Mouse (Mus musculus) right cerebral cortex, postnatal 36 days (tissue): ENCODE measurements around the gene 1700024P04Rik.
"Not testable (repeated sequence)": the region's sequence is repeated elsewhere in the genome, so short reads cannot be mapped to it uniquely, and the experiment has no call there.

Source experiments
- DNase-seq, 2 experiments: peaks; one replicate each; pipeline ENCODE4 v3.0.0; 2022; ENCODE audit warnings: low spot score in 2 of 2, mixed read lengths in 1 of 2

The 1700024P04Rik gene

GRCm38 (mm10) chr13:98984465-98984864 is at the start of gene 1700024P04Rik:
TSS of gene 1700024P04Rik (minus strand) at chr13:98984565.
- DNase-seq = no peak

DNA sequence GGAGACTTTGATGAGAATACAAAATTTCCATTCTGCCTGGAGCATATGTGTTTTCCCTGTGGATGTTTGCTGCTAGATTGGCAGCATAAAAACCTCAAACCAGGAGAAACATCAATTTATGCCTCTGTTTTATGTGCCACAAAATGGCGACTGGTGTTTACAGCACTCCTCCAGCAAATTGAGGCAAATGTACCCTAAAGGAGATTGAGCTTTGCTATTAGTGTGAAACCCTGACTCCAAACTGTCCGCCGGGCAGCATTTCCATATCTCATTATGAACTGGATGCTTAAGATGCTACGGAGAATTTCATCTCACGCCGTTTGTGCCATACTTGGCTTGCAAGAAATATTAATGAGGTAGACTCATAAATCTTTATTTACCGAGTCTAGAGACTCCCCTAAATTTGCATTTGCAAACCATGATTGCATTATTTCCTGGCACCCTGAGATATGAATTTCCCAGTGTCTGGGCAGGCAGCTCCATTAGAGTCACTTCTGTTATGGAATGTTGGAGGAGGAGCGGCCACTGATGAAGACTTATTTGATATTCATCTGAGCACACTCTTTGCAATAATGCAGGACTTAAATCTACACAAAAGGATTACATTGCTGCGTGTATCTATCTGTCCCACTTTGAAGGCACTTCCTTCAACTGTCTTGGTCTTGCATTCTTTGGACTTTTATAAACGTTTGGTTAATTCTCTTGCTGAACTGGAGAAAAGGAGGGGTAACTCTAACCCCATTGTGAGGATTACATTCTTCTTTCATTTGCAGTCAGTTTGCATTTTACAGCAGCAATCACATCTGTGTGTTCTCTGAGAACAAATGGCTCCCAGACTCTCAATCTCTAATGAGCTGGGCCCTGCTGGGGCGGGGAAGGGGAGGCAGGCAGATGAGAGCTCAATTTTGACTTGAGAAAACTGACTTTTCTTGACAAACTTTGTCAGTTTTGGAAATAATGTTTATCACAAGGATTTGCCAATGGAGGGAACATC is 47.2 kb upstream of the 1700024P04Rik start:
- DNase-seq = no peak

GRCm38 (mm10) chr13:99030579-99031200 is 46.3 kb upstream of the 1700024P04Rik start:
- no peak for DNase-seq

DNA sequence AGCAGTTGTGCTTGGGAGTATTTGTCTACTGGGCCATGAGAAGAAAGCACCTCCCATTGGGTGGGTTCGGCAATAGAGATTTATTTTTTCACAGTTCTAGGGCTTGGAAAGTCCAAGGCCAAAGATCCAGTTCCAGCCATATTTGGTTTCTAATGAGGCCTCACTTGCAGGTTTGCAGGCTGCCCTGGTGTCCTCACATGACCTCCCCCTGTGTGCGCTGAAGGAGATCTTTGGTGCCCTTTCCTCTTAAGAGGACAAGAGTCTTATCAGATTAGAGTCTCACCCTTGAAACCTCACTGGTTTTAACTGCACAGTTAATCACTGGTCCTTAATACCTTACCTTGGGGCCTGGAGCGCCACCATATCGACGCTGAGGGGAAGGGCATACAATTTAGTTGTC is 40.9 kb upstream of the 1700024P04Rik start:
- no peak for DNase-seq

GRCm38 (mm10) chr13:99022036-99022435 is 37.7 kb upstream of the 1700024P04Rik start:
- DNase-seq = no peak

GRCm38 (mm10) chr13:99021181-99021580 is 36.8 kb upstream of the 1700024P04Rik start:
- DNase-seq = no peak

GRCm38 (mm10) chr13:99019831-99020669 is 35.7 kb upstream of the 1700024P04Rik start:
- no peak for DNase-seq

DNA sequence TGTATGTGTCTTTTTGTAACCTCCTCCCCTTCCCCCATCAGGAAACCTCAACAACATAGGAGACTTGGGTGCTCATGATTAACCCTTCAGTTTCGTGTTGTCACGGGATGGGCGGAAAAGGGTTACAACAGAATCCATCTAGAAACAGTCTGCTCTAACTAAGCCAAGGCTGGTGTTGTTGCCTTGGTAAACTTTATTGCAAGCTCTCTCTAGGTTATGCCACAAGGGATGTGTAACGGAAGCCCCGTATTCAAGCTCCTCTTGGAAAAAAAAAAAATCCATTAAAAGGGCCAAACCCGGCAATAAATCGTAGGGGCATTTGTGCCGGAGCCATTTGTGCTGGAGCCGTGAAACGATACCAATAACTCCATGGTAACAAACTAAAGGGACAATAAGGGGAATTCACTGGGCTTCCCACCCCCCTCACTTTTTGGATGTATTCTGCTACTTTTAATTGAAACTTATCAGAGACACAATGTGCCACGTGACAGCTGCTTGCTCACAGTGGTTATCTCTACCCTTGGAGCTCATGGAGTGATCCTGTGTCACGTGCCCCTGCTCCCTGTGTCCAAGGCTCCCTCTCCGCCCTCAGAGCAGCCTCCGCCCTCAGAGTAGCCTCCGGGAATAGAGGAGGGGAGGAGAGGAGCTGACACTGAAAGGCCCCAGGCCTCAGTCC is 34.3 kb upstream of the 1700024P04Rik start:
- DNase-seq = no peak

DNA sequence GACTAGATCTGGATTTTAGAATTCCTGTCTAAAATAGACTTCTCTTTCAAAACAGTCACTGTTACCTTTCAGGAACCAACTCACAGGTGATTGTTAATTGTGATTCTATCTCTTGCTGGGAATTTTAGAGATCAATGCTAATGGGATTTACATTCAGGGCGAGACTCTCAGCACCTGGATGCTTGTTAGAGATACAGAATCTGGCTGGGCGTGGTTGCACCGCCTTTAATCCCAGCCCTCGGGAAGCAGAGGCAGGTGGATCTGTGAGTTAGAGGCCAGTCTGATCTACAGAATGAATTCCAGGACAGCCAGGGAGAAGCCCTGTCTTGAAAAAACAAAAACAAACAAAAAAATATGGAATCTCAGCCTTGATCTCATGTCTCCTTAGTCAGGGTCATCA is 32.3 kb upstream of the 1700024P04Rik start:
- DNase-seq = no peak

GRCm38 (mm10) chr13:99012891-99013290 is 28.5 kb upstream of the 1700024P04Rik start:
- no peak for DNase-seq

DNA sequence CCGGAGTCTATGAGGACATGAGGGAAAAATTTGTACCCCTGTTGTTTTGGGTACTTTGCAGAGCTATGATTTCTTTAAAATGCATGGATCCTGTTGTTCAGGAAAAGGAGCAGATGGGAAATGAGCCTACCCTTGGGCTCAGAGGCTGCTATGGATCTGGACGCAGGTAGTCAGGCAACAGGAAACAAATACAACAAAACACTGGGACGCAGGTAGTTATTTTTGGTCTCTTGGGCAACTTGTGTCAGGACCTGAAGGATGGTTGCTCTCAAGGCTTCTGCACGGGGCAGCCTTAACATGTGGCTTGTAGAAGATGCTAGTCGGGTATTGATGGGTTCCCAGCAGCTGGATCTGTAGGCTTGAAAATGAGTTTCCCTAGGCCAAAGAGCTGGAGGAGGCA is 23.6 kb upstream of the 1700024P04Rik start:
- no peak for DNase-seq

DNA sequence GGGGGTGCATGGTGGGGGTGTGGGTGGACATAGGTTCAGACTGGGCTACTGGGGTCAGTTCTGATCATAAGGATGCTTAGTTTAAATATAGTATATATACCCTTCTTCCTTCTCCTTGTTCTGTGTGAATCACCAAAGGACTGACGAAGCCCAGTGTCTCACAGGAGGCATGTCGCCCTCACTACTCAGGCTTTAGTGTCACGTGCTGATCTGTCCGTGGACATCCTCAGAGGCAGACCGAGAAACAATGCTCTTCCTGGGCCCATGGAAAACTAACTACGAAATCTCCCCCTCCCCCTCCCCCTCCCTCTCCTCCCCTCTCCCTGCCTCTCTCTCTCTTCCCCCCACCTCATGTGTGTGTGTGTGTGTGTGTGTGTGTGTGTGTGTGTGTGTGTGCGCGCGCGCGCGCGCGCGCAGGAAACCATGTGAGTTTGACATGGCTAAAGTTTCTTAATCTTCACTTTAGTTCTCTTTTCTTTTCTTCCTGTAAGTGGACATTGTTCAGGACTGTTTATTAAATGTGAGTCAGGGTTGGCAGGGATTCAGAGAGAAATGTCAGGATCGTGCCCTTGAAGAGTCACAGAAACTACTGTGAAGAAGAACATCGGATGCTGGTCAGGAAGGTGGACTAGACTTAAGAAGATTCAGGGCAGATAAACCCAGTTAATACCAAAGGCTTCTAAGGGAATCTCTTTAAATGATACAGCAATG is 22.2 kb upstream of the 1700024P04Rik start:
- DNase-seq = no peak

GRCm38 (mm10) chr13:99001652-99002051 is 17.3 kb upstream of the 1700024P04Rik start:
- DNase-seq = not testable (repeated sequence)

- no peak for DNase-seq
Measured at GRCm38 (mm10) chr13:98997025-98997424, 12.7 kb upstream of the 1700024P04Rik start.

GRCm38 (mm10) chr13:98977070-98977785 is 7.1 kb downstream of the 1700024P04Rik start:
- no peak for DNase-seq

- DNase-seq = not testable (repeated sequence)
Measured at GRCm38 (mm10) chr13:98976022-98976421, 8.3 kb downstream of the 1700024P04Rik start.

DNA sequence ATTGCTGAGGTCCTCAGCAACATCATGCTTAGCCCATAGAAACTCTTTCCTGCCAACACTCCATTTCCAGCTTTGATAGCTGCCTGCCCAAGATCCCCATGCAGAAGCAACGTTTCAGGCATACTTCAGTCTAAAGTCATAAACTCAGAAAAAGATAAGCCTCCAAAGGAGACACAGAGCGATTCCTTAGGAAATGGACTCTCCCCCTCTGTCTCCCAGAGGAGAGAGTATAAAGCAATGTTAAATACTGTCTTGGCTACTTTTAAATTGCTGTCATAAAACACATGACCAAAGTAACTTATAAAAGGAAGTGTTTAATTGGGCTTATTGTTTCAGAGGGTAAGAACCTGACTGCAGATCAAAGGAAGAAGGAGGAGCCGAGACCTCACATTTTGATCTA is 12.3 kb downstream of the 1700024P04Rik start:
- no peak for DNase-seq

- no peak for DNase-seq
Measured at GRCm38 (mm10) chr13:98971641-98972040, 12.7 kb downstream of the 1700024P04Rik start.

- DNase-seq = no peak
Measured at GRCm38 (mm10) chr13:98968517-98968916, 15.8 kb downstream of the 1700024P04Rik start.

GRCm38 (mm10) chr13:98967942-98968341 is 16.4 kb downstream of the 1700024P04Rik start:
- DNase-seq = no peak
